Mouse (Mus musculus): Measurements from ENCODE around the gene Rtl9. TPM values are rescaled to one million over a fixed set of nuclear protein-coding genes. Genes with fewer than 3 reads are reported as not detected.

Rtl9 gene
- polyA plus RNA-seq, 1 experiment from 2014 or later, result 0.28 TPM

DNA sequence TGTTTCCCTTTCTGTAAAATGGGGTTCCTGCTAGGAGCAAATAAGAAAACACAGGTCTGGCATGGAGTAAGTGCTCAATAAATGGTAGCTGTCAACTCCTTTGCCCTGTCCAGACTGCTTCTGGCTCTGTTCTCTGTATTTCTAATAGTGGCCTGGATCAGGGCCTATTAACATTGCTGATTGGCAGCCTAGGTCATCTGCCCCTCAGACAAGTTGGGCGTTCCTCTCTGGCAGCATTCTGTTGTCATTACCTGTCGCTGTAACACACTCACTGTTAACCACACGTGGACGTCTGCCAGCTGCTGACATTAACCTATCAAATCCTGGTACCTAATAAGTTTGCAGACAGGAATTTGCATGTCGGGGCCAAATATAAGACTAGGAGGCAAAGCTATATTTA, 31.8 kb upstream of the Rtl9 start:
- no peak for ATAC-seq
- H3K9me3 ChIP-seq (ENCODE audit: control insufficient read depth, low read length), result no peaks in the 10 kb centered on the region
- H3K9ac ChIP-seq (ENCODE audit: low read depth, low read length), result no peak overlapping the region
- H3K36me3 ChIP-seq (ENCODE audit: control insufficient read depth, insufficient read depth, low read length), result no peaks in the 10 kb centered on the region
- no peak overlapping the region for H3K4me2 ChIP-seq (ENCODE audit: low read depth, low read length)
- H3K4me1 ChIP-seq (ENCODE audit: control insufficient read depth, insufficient read depth, low read length), result peaks cover 2% of the 10 kb centered on the region; the same call in 1 of the 2 replicates
- H3K27me3 ChIP-seq (replicated peaks; ENCODE audit: control insufficient read depth, insufficient read depth, low read length), result no peaks in the 10 kb centered on the region
- WGBS, result 51% methylated on average over 5 of the region's 5 CpGs
- H3K27ac ChIP-seq (ENCODE audit: low read length), result no peak overlapping the region
- no peak overlapping the region for H3K4me3 ChIP-seq (ENCODE audit: low read length)

- Histone ChIP-seq H3K27me3 (replicated peaks; ENCODE audit: control insufficient read depth, insufficient read depth, low read length) (no peaks in the 10 kb centered on the region), H3K27ac (ENCODE audit: low read length) (peak overlapping the region; percentile 35)
Measured at GRCm38 (mm10) chrX:143080458-143081336, 18.7 kb upstream of the Rtl9 start.

GRCm38 (mm10) chrX:143082732-143083131, 16.7 kb upstream of the Rtl9 start:
- no peak for ATAC-seq
- WGBS, result 64% methylated on average over 1 of the region's 1 CpGs
- H3K27me3 ChIP-seq (replicated peaks; ENCODE audit: control insufficient read depth, insufficient read depth, low read length), result no peaks in the 10 kb centered on the region; the same call in 1 of the 2 replicates

More at GRCm38 (mm10) chrX:143080458-143081336, 18.7 kb upstream of the Rtl9 start:
- Histone ChIP-seq H3K9me3 (ENCODE audit: control insufficient read depth, low read length) (no peaks in the 10 kb centered on the region), H3K9ac (ENCODE audit: low read depth, low read length) (no peak overlapping the region; the same call in 1 of the 2 replicates), H3K4me2 (ENCODE audit: low read depth, low read length) (peak overlapping the region; percentile 46), H3K36me3 (ENCODE audit: control insufficient read depth, insufficient read depth, low read length) (no peaks in the 10 kb centered on the region), H3K4me3 (ENCODE audit: low read length) (peak overlapping the region; percentile 24), H3K4me1 (ENCODE audit: control insufficient read depth, insufficient read depth, low read length) (no peaks in the 10 kb centered on the region; the same call in 1 of the 2 replicates)
- ATAC-seq, result peak; percentile 74
- 19% methylated on average over 23 of the region's 23 CpGs for WGBS

GRCm38 (mm10) chrX:143088225-143088624, 11.2 kb upstream of the Rtl9 start:
- Histone ChIP-seq H3K4me1 (ENCODE audit: control insufficient read depth, insufficient read depth, low read length) (no peaks in the 10 kb centered on the region), H3K9me3 (ENCODE audit: control insufficient read depth, low read length) (no peaks in the 10 kb centered on the region), H3K4me3 (ENCODE audit: low read length) (no peak overlapping the region), H3K36me3 (ENCODE audit: control insufficient read depth, insufficient read depth, low read length) (no peaks in the 10 kb centered on the region), H3K9ac (ENCODE audit: low read depth, low read length) (no peak overlapping the region), H3K27ac (ENCODE audit: low read length) (no peak overlapping the region), H3K27me3 (replicated peaks; ENCODE audit: control insufficient read depth, insufficient read depth, low read length) (no peaks in the 10 kb centered on the region; the same call in 1 of the 2 replicates), H3K4me2 (ENCODE audit: low read depth, low read length) (no peak overlapping the region)
- ATAC-seq, result no peak
- 78% methylated on average over 7 of the region's 7 CpGs for WGBS

More at GRCm38 (mm10) chrX:143082732-143083131, 16.7 kb upstream of the Rtl9 start:
- Histone ChIP-seq H3K4me1 (ENCODE audit: control insufficient read depth, insufficient read depth, low read length) (no peaks in the 10 kb centered on the region; the same call in 1 of the 2 replicates), H3K27ac (ENCODE audit: low read length) (no peak overlapping the region), H3K9ac (ENCODE audit: low read depth, low read length) (no peak overlapping the region), H3K4me3 (ENCODE audit: low read length) (no peak overlapping the region), H3K4me2 (ENCODE audit: low read depth, low read length) (no peak overlapping the region), H3K9me3 (ENCODE audit: control insufficient read depth, low read length) (no peaks in the 10 kb centered on the region), H3K36me3 (ENCODE audit: control insufficient read depth, insufficient read depth, low read length) (no peaks in the 10 kb centered on the region)

- H3K36me3 ChIP-seq (ENCODE audit: control insufficient read depth, insufficient read depth, low read length), result no peaks in the 10 kb centered on the region
- no peak overlapping the region for H3K4me2 ChIP-seq (ENCODE audit: low read depth, low read length)
- 64% methylated on average over 6 of the region's 6 CpGs for WGBS
- no peaks in the 10 kb centered on the region; the same call in 1 of the 2 replicates for H3K27me3 ChIP-seq (replicated peaks; ENCODE audit: control insufficient read depth, insufficient read depth, low read length)
- ATAC-seq, result no peak
- no peak overlapping the region for H3K27ac ChIP-seq (ENCODE audit: low read length)
- no peak overlapping the region for H3K9ac ChIP-seq (ENCODE audit: low read depth, low read length)
- no peak overlapping the region for H3K4me3 ChIP-seq (ENCODE audit: low read length)
- no peaks in the 10 kb centered on the region for H3K4me1 ChIP-seq (ENCODE audit: control insufficient read depth, insufficient read depth, low read length)
- H3K9me3 ChIP-seq (ENCODE audit: control insufficient read depth, low read length), result no peaks in the 10 kb centered on the region
Measured at GRCm38 (mm10) chrX:143090904-143091588, 8.3 kb upstream of the Rtl9 start.

- H3K9ac ChIP-seq (ENCODE audit: low read depth, low read length), result no peak overlapping the region
- H3K4me2 ChIP-seq (ENCODE audit: low read depth, low read length), result no peak overlapping the region
- 70% methylated on average over 6 of the region's 6 CpGs for WGBS
- H3K4me1 ChIP-seq (ENCODE audit: control insufficient read depth, insufficient read depth, low read length), result no peaks in the 10 kb centered on the region
- no peaks in the 10 kb centered on the region for H3K36me3 ChIP-seq (ENCODE audit: control insufficient read depth, insufficient read depth, low read length)
- no peak for ATAC-seq
- H3K27ac ChIP-seq (ENCODE audit: low read length), result no peak overlapping the region
- H3K27me3 ChIP-seq (replicated peaks; ENCODE audit: control insufficient read depth, insufficient read depth, low read length), result no peaks in the 10 kb centered on the region
- H3K9me3 ChIP-seq (ENCODE audit: control insufficient read depth, low read length), result no peaks in the 10 kb centered on the region
- H3K4me3 ChIP-seq (ENCODE audit: low read length), result no peak overlapping the region
Measured at GRCm38 (mm10) chrX:143097551-143097950, 1.8 kb upstream of the Rtl9 start.

DNA sequence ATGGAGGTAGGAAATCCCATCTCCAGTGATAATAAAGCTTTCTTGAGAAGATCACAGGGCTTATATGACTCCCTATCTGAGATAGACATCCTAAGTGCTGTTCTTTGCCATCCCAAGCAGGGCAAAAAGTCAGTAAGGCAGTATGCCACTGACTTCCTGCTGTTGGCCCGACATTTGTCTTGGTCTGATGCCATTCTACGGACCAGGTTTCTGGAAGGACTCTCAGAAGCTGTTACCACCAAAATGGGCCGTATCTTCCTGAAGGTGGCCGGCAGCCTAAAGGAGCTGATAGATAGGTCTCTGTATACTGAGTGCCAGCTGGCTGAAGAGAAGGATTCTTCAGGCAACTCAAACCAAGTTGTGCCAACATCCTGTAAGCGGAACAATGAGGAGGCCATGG, 3.8 kb downstream of the Rtl9 start:
- Histone ChIP-seq H3K4me1 (ENCODE audit: control insufficient read depth, insufficient read depth, low read length) (no peaks in the 10 kb centered on the region), H3K9ac (ENCODE audit: low read depth, low read length) (no peak overlapping the region), H3K4me3 (ENCODE audit: low read length) (no peak overlapping the region), H3K27me3 (replicated peaks; ENCODE audit: control insufficient read depth, insufficient read depth, low read length) (no peaks in the 10 kb centered on the region), H3K9me3 (ENCODE audit: control insufficient read depth, low read length) (no peaks in the 10 kb centered on the region), H3K27ac (ENCODE audit: low read length) (no peak overlapping the region), H3K4me2 (ENCODE audit: low read depth, low read length) (no peak overlapping the region), H3K36me3 (ENCODE audit: control insufficient read depth, insufficient read depth, low read length) (no peaks in the 10 kb centered on the region)
- WGBS, result 93% methylated on average over 5 of the region's 5 CpGs
- no peak for ATAC-seq

- Histone ChIP-seq H3K4me3 (ENCODE audit: low read length) (no peak overlapping the region), H3K4me2 (ENCODE audit: low read depth, low read length) (no peak overlapping the region), H3K9me3 (ENCODE audit: control insufficient read depth, low read length) (no peaks in the 10 kb centered on the region), H3K4me1 (ENCODE audit: control insufficient read depth, insufficient read depth, low read length) (no peaks in the 10 kb centered on the region), H3K27me3 (replicated peaks; ENCODE audit: control insufficient read depth, insufficient read depth, low read length) (no peaks in the 10 kb centered on the region), H3K27ac (ENCODE audit: low read length) (no peak overlapping the region), H3K36me3 (ENCODE audit: control insufficient read depth, insufficient read depth, low read length) (no peaks in the 10 kb centered on the region), H3K9ac (ENCODE audit: low read depth, low read length) (no peak overlapping the region)
- no peak for ATAC-seq
- WGBS, result 67% methylated on average over 1 of the region's 1 CpGs
Measured at GRCm38 (mm10) chrX:143105866-143106265, 6.5 kb downstream of the Rtl9 start.

GRCm38 (mm10) chrX:143112546-143112945, 13.2 kb downstream of the Rtl9 start:
- ATAC-seq, result no peak
- Histone ChIP-seq H3K4me3 (ENCODE audit: low read length) (no peak overlapping the region), H3K4me2 (ENCODE audit: low read depth, low read length) (no peak overlapping the region), H3K27ac (ENCODE audit: low read length) (no peak overlapping the region), H3K27me3 (replicated peaks; ENCODE audit: control insufficient read depth, insufficient read depth, low read length) (no peaks in the 10 kb centered on the region), H3K9ac (ENCODE audit: low read depth, low read length) (no peak overlapping the region), H3K9me3 (ENCODE audit: control insufficient read depth, low read length) (no peaks in the 10 kb centered on the region), H3K4me1 (ENCODE audit: control insufficient read depth, insufficient read depth, low read length) (no peaks in the 10 kb centered on the region), H3K36me3 (ENCODE audit: control insufficient read depth, insufficient read depth, low read length) (no peaks in the 10 kb centered on the region)

All from intestine, embryonic 16.5 days (tissue).